8 mouse cellular contexts compared by ENCODE assay signal in the genomic region with DNA sequence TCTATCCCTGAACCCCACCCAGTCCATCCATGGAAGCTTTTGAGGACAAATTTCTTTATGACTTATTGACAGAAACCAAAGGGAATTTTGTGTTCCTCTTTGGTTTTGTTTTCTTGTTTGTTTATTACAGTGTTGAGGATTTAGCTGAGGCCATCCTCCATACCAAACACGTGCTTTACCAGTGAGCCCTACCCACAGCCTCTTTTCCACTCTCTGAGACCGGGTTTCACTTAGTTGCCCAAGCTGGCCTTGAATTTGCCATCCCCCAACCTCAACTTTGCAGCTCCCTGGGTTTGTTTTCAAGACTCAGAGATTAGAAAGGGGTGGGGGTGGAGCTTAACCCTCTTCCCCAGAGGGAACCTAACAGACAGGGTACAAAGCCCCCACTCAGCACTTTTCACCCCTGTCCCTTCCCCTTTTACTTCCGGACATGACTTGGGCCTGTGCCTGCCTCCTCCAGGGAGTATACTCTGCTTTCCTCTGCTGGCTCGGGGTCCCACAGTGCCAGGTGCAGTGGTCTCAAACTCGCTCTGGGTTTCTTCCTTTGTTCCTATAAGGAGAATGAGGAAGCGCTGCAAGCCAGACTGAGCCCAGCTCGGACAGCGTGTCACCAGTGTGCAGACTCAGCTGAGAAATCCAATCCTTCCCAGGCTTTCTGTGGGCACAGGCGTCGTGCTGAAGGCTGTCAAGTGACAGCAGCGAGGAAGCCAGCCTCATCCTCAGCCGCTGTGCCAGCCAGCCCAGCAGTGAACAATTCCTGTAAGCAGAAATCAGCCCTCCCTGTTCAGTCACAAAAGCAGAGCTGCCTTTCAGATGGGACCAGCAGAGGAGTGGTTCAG.
DNase-seq lines count a peak whose midpoint lies in the region; ATAC-seq lines count a peak whose summit lies in the region.

No protein-coding gene starts in this region.

- DNase-seq in heart, adult 9 months (ENCODE audit: low spot score in 2 of 2) = peak; percentile 48 to 74
- no peak for DNase-seq in heart, adult 8-10 months (ENCODE audit: low spot score)
- peak; percentile 26 for DNase-seq in CD4-positive, CD25-positive, alpha-beta regulatory T cell, adult 2 months (ENCODE audit: low read depth, low spot score)
- DNase-seq in frontal cortex, postnatal 10 days (ENCODE audit: low spot score in 2 of 2) = peak; percentile 30 to 65
- peak; percentile 48 to 50 for DNase-seq in layer of hippocampus, postnatal 14 days (ENCODE audit: low spot score in 2 of 2)
- DNase-seq in urinary bladder, adult 18-20 months (ENCODE audit: low spot score in 2 of 2) = no peak
- DNase-seq in urinary bladder, postnatal 25 days (ENCODE audit: low spot score) = no peak

- peak; percentile 64 for ATAC-seq in monocyte, adult 5-6 weeks (replicated peaks; ENCODE audit: insufficient number of reproducible peaks, low FRiP score, low TSS enrichment, poor library complexity, severe bottlenecking)

Comparison
In these comparisons a context has a peak if more than half of its experiments do, and no peak if none do; other contexts are left out.
1. DNase-seq: peak in heart, adult 9 months (2 of 2), CD4-positive, CD25-positive, alpha-beta regulatory T cell, adult 2 months (single experiment), frontal cortex, postnatal 10 days (2 of 2) and layer of hippocampus, postnatal 14 days (2 of 2); none in heart, adult 8-10 months (single experiment), urinary bladder, adult 18-20 months (0 of 2) and urinary bladder, postnatal 25 days (single experiment).